8 mouse cellular contexts compared by ENCODE assay signal in genomic region chr3:9466287-9466686, GRCm38 (mm10).
DNase-seq lines count a peak whose midpoint lies in the region; ATAC-seq and TF ChIP-seq lines count a peak whose summit lies in the region.

No protein-coding gene starts in this region.

- DNase-seq in urinary bladder, postnatal 36 days (ENCODE audit: low spot score in 2 of 2): peak; percentile 46 to 56
- DNase-seq in urinary bladder, postnatal 4 days (ENCODE audit: low spot score in 2 of 2): no peak
- peak; percentile 41 for DNase-seq in c-Kit-positive CD71-negative TER-119-negative erythroid progenitor cells, embryonic 14.5 days (ENCODE audit: low read depth)
- DNase-seq in frontal cortex, postnatal 25 days (ENCODE audit: low spot score in 2 of 2): peak; percentile 47 to 61
- DNase-seq in naive thymus-derived CD4-positive, alpha-beta T cell, adult 2 months (ENCODE audit: low read depth): peak; percentile 80

- 36% methylated on average over 3 of the region's 3 CpGs for WGBS in intestine, postnatal 0 days
- WGBS in limb, embryonic 12.5 days: 48% methylated on average over 3 of the region's 3 CpGs

- no peak overlapping the region for H3K9ac ChIP-seq in intestine, postnatal 0 days (ENCODE audit: low read depth, low read length)
- H3K9ac ChIP-seq in limb, embryonic 12.5 days (replicated peaks): no peak overlapping the region

- H3K9me3 ChIP-seq in intestine, postnatal 0 days (ENCODE audit: control insufficient read depth): no peaks in the 10 kb centered on the region
- H3K9me3 ChIP-seq in limb, embryonic 12.5 days: no peaks in the 10 kb centered on the region

- H3K4me2 ChIP-seq in intestine, postnatal 0 days (replicated peaks; ENCODE audit: low read depth): no peak overlapping the region
- no peak overlapping the region for H3K4me2 ChIP-seq in limb, embryonic 12.5 days

- 0 out of 2 replicates have a peak, but pooled peaks cover 4% of the 10 kb centered on the region for H3K36me3 ChIP-seq in intestine, postnatal 0 days (ENCODE audit: control insufficient read depth, insufficient read depth)
- peaks cover 38% of the 10 kb centered on the region for H3K36me3 ChIP-seq in limb, embryonic 12.5 days

- H3K27ac ChIP-seq in intestine, postnatal 0 days (ENCODE audit: low read depth, low read length): no peak overlapping the region
- H3K27ac ChIP-seq in limb, embryonic 12.5 days: no peak overlapping the region

- no peaks in the 10 kb centered on the region for H3K4me1 ChIP-seq in intestine, postnatal 0 days (replicated peaks; ENCODE audit: control insufficient read depth, insufficient read depth, low read length)
- peaks cover 4% of the 10 kb centered on the region for H3K4me1 ChIP-seq in limb, embryonic 12.5 days (replicated peaks)

- no peaks in the 10 kb centered on the region for H3K27me3 ChIP-seq in intestine, postnatal 0 days (replicated peaks; ENCODE audit: control insufficient read depth, insufficient read depth, low read length)
- no peaks in the 10 kb centered on the region for H3K27me3 ChIP-seq in limb, embryonic 12.5 days

- peak; percentile 45; the same call in 1 of the 2 replicates for ATAC-seq in intestine, postnatal 0 days
- 0 out of 2 replicates have a peak, but pooled peaks have one; percentile 23 for ATAC-seq in limb, embryonic 12.5 days (ENCODE audit: insufficient number of reproducible peaks, insufficient read depth, low FRiP score, low TSS enrichment, low read depth)
- no peak for ATAC-seq in erythroblast, adult 5-6 weeks (replicated peaks; ENCODE audit: low FRiP score, poor library complexity, severe bottlenecking)

- no peak overlapping the region for H3K4me3 ChIP-seq in intestine, postnatal 0 days (ENCODE audit: low read depth, low read length)
- H3K4me3 ChIP-seq in limb, embryonic 12.5 days (replicated peaks): no peak overlapping the region

- peak; percentile 92 for TF ChIP-seq CTCF in intestine, postnatal 0 days (IDR thresholded peaks at IDR 0.05; ENCODE audit: low read depth)

Comparison
In these comparisons a context has a peak if more than half of its experiments do, and no peak if none do; other contexts are left out.
1. DNase-seq: peak in urinary bladder, postnatal 36 days (2 of 2), c-Kit-positive CD71-negative TER-119-negative erythroid progenitor cells, embryonic 14.5 days (single experiment), frontal cortex, postnatal 25 days (2 of 2) and naive thymus-derived CD4-positive, alpha-beta T cell, adult 2 months (single experiment); none in urinary bladder, postnatal 4 days (0 of 2).